Mouse (Mus musculus) hindbrain, embryonic 16.5 days (tissue): Measurements from ENCODE around the gene Rap1gap2. TPM values are rescaled to one million over a fixed set of nuclear protein-coding genes. Genes with fewer than 3 reads are reported as not detected.

ENCODE experiments used
- ATAC-seq: fragments of 200-750 bp; cut with Nextera tagmentation; 2 replicates; pipeline ENCODE4 v1.8.0; 2017; ENCODE audit warnings: moderate TSS enrichment, moderate library complexity
- H3K27ac ChIP-seq: fragments of 300-500 bp; sonication (generic); 2 replicates; pipeline ENCODE4 v1.5.1; 2014; ENCODE audit warnings: low read depth, mild to moderate bottlenecking, control low read depth, low read length, moderate library complexity
- H3K27me3 ChIP-seq: fragments of 300-500 bp; sonication (generic); replicated peaks from 2 replicates; pipeline ENCODE4 v1.6.1; 2014; ENCODE audit warnings: low read length; ENCODE audit not compliant: control insufficient read depth, insufficient read depth
- H3K36me3 ChIP-seq: fragments of 300-500 bp; sonication (generic); 2 replicates; pipeline ENCODE4 v1.6.1; 2014; ENCODE audit warnings: mild to moderate bottlenecking, low read length, moderate library complexity, mixed read lengths; ENCODE audit not compliant: control insufficient read depth, insufficient read depth
- H3K4me1 ChIP-seq: fragments of 300-500 bp; sonication (generic); 2 replicates; pipeline ENCODE4 v1.6.1; 2014; ENCODE audit warnings: low read depth, low read length; ENCODE audit not compliant: control insufficient read depth, insufficient read depth
- H3K4me2 ChIP-seq: fragments of 300-500 bp; sonication (generic); 2 replicates; pipeline ENCODE4 v1.6.1; 2014; ENCODE audit warnings: mild to moderate bottlenecking, low read length, control low read depth, moderate library complexity
- H3K4me3 ChIP-seq: fragments of 300-500 bp; sonication (generic); 2 replicates; pipeline ENCODE4 v1.5.1; 2014; ENCODE audit warnings: mild to moderate bottlenecking, low read length, control low read depth, moderate library complexity
- H3K9ac ChIP-seq: fragments of 300-500 bp; sonication (generic); 2 replicates; pipeline ENCODE4 v1.6.1; 2014; ENCODE audit warnings: low read depth, mild to moderate bottlenecking, control low read depth, low read length, moderate library complexity
- H3K9me3 ChIP-seq: fragments of 300-500 bp; sonication (generic); 2 replicates; pipeline ENCODE4 v1.6.1; 2014; ENCODE audit warnings: mild to moderate bottlenecking, low read length, moderate library complexity; ENCODE audit not compliant: control insufficient read depth
- WGBS: fragments of 180-500 bp; shearing (Covaris S2); extraction: QIAGEN DNeasy Blood & Tissue Kit; methylation state at CpG from one replicate; pipeline ENCODE4 v1.1.7; 2014; 5-methylcytosine and 5-hydroxymethylcytosine counted together
- polyA plus RNA-seq: library from polyadenylated mRNA; unstranded; fragments of >200 nt; fragmentation: Nextera tagmentation; extraction: Ambion mirVana; gene quantifications from 2 replicates; pipeline ENCODE4 v1.2.1, GENCODE M21; 2015

The Rap1gap2 gene
- polyA plus RNA-seq, 1 experiment from 2014 or later: 13.7 TPM

DNA sequence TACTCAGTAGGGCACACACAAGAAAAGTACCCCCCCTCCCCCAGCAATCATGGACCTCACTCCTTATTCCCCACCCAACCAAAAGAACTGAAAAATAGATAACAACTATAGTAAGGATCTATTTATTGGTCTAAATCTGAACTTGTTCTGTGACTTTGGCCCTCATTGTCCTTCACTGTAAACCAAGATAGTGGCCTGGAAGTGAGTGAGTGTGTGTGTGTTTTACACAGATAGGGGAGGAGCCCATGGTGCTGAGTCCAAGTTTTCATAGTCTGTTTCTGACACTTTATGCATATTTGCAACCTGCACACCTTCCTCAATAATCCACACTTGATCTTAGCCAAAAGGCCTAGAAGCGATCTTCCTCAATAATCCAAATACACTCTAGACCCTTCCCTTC lies 38.0 kb upstream of the Rap1gap2 start:
- Histone ChIP-seq H3K4me2 (peak overlapping the region; percentile 91), H3K9ac (peak overlapping the region; percentile 84), H3K4me1 (peaks cover 37% of the 10 kb centered on the region), H3K9me3 (no peaks in the 10 kb centered on the region), H3K27me3 (no peaks in the 10 kb centered on the region), H3K4me3 (peak overlapping the region; percentile 75), H3K27ac (peak overlapping the region; percentile 66), H3K36me3 (no peaks in the 10 kb centered on the region)
- peak; percentile 28; the same call in 1 of the 2 replicates for ATAC-seq
- WGBS: 4% methylated on average over 1 of the region's 1 CpGs

DNA sequence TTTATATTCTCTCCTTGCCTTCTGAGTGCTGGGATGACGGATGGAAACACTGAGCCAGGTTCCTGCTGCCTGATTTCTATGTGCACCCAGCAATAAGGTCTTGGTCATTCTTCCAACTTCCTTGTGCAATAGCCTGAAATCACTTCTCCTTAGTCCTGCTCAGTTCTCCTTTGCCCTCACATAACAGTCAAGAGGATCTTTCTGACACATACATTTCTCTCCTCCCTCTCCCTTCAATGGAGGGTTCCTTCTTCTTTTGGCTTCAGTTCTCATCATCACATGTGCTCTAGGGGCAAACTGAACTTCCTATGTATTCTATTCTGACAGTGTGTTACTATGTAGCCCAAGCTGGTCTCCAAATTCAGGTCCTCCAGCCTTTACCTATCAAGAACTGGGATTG lies 37.3 kb upstream of the Rap1gap2 start:
- Histone ChIP-seq H3K36me3 (no peaks in the 10 kb centered on the region), H3K4me3 (no peak overlapping the region), H3K4me1 (peaks cover 32% of the 10 kb centered on the region), H3K27me3 (no peaks in the 10 kb centered on the region), H3K4me2 (no peak overlapping the region), H3K9me3 (no peaks in the 10 kb centered on the region), H3K27ac (no peak overlapping the region), H3K9ac (no peak overlapping the region)
- ATAC-seq: no peak
- whole genome bisulfite sequencing: 100% methylated on average over 1 of the region's 1 CpGs

DNA sequence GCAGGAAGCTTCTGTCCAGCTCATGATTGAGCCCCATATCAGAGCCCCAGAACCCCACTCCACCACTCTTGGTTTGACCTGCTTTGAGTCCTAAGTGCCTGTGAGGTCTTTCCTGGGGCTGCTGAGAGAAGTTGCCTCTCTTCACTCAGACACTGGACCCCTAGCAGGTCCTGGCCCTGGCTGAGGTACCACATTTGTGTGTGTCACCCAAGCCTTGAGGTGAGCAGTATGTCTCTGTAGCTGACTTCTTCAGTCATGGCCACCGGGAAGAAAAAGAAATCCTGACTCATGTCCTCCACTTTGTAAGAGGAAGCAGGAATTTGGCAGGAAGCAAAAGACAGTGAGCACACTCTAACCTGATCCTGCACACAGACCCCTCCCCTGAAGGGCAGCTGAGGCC lies 28.9 kb upstream of the Rap1gap2 start:
- WGBS: 78% methylated on average over 1 of the region's 1 CpGs
- ATAC-seq: no peak
- H3K9me3 ChIP-seq: no peaks in the 10 kb centered on the region
- no peak overlapping the region for H3K4me2 ChIP-seq
- no peak overlapping the region for H3K9ac ChIP-seq
- no peak overlapping the region for H3K4me3 ChIP-seq
- no peaks in the 10 kb centered on the region for H3K36me3 ChIP-seq
- H3K27ac ChIP-seq: no peak overlapping the region
- peaks cover 8% of the 10 kb centered on the region for H3K4me1 ChIP-seq
- H3K27me3 ChIP-seq: no peaks in the 10 kb centered on the region

DNA sequence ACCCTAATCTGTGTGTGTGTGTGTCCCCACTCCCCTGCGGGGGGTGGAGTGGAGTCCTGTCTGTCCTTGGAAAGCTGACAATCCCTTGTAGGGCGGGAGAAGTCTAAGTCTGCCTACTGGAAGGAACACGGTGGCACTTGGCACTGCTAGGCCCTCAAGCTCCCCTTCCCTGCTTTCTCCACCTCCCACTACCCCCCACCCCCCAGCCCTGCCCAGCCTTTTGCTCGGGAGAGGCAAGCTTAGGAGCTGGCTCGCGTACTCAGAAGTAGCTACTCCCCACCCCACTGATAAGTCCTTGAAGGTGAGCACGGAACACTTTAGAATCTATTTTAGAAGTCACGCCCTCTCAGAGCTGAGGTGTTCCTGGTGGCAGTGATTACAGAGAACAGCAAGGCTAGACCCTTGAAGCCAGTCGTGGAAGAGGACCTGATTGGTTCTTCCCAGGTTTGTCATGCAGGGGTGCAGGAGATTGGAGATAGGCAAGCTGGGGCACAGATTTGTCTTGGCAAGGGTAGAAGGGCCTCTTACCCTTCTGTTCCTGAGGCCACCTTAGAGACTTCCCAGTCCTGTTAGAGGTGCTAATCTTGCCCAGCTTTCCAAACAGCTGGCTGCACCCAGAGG lies 28.2 kb upstream of the Rap1gap2 start:
- Histone ChIP-seq H3K27ac (peak overlapping the region; percentile 96), H3K9ac (peak overlapping the region; percentile 72), H3K4me2 (peak overlapping the region; percentile 74), H3K4me3 (peak overlapping the region; percentile 47), H3K4me1 (peaks cover 8% of the 10 kb centered on the region), H3K36me3 (no peaks in the 10 kb centered on the region), H3K27me3 (no peaks in the 10 kb centered on the region), H3K9me3 (no peaks in the 10 kb centered on the region)
- 14% methylated on average over 9 of the region's 9 CpGs for WGBS
- peak; percentile 64 for ATAC-seq

DNA sequence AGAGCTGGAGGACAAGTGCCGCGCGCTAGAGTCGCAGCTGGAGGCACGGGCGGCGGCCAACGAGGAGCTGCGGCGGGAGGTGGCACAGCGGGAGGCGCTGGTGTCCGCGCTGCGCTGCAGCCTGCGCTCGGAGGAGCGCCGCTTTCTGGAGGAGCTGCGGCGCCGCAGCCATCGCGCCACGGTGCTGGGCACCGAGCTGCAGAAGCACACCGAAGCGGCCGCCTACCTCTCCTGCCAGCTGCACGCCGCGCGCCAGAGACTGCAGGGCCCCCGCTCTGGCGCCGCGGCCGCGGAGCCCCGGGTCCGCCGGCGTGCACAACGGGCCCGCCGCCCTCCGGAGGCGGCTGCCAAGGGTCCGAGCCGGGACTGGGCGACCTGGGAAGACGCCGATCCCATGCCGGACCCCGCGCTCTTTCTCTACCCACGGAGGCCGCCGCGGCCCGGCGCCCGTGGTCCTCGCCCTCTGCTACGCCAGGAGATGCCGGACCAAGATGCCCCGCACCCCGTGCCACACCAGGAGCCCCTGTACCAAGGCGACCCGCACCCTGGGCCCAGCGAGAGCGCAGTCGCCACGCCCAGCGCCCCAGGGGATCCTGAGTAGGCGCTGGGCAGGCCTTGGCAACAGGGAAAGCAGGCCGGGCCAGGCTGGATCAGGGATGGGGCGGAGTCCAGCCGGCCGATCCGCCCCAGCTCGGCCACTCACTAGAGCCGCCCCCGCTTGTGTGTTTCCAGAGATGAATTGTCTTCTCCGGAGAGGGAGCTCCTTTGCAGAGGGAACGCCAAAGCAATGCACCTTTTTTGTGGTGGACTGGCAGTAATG lies 27.5 kb upstream of the Rap1gap2 start:
- peak; percentile 87 for ATAC-seq
- H3K27ac ChIP-seq: peak overlapping the region; percentile 96
- peak overlapping the region; percentile 47 for H3K4me3 ChIP-seq
- no peaks in the 10 kb centered on the region for H3K27me3 ChIP-seq
- peaks cover 8% of the 10 kb centered on the region for H3K4me1 ChIP-seq
- H3K9me3 ChIP-seq: no peaks in the 10 kb centered on the region
- peak overlapping the region; percentile 72 for H3K9ac ChIP-seq
- H3K4me2 ChIP-seq: peak overlapping the region; percentile 74
- WGBS: under 1% methylated on average over 82 of the region's 86 CpGs
- no peaks in the 10 kb centered on the region for H3K36me3 ChIP-seq

DNA sequence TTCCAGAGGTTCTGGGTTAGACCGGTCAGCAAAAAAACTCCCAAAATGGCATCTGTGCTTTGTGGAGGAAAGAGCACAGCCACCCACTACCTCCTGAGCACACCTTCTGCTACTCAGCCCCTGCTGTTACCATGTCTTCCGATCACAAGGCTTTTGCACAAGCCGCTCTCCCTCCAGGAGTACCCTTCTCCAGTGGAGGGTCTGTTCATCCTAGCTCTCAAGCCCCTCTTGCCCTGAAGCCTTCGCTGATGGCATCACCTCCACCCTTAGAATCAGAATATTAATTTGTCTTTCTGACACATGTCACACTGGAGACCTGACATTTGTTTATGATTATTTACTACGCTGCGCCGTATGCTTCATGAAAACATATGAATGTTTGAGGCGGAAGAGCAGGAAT lies 26.8 kb upstream of the Rap1gap2 start:
- WGBS: 12% methylated on average over 8 of the region's 8 CpGs
- peak overlapping the region; percentile 74 for H3K4me2 ChIP-seq
- no peak for ATAC-seq
- H3K27ac ChIP-seq: peak overlapping the region; percentile 96
- peak overlapping the region; percentile 47 for H3K4me3 ChIP-seq
- H3K36me3 ChIP-seq: no peaks in the 10 kb centered on the region
- H3K4me1 ChIP-seq: peaks cover 8% of the 10 kb centered on the region
- peak overlapping the region; percentile 72 for H3K9ac ChIP-seq
- H3K27me3 ChIP-seq: no peaks in the 10 kb centered on the region
- H3K9me3 ChIP-seq: no peaks in the 10 kb centered on the region

DNA sequence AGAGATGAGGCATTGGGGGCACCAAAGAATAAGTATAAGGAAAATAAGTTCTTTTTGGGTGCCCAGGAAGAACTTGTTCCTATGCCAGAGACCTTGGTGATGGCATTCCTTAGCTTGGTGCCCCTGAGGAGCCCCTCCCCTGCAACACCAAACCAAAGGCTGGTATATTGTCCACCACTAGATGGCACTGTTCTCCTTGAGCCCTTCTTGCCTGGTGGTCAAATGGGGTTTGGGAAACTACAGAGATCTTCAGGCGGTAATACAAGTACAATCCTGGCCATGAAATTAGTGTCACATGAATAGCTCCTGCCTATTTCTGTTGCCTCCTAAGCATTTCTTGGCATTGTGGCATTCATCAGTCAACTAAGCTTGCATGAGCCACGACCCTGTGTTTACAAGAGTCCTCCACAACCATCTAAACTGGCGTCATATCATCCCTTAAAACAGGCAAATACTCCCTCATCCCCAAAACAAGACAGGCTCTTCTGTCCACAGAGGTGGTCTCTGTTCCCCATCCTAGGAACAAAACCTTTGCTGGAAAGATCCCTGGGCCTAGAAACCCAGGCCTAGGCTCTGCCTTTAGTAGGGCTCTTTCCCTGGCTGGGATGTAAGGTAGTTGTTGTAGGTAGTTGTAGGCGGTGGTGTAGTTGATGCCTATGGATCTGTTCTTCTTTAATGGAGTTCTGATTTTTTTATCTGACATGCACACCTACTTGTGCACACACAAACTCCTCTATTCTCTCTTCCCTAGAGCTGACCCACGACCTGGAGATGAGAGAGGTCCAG lies 24.0 kb upstream of the Rap1gap2 start:
- no peak for ATAC-seq
- 68% methylated on average over 5 of the region's 5 CpGs for WGBS
- H3K27ac ChIP-seq: no peak overlapping the region

DNA sequence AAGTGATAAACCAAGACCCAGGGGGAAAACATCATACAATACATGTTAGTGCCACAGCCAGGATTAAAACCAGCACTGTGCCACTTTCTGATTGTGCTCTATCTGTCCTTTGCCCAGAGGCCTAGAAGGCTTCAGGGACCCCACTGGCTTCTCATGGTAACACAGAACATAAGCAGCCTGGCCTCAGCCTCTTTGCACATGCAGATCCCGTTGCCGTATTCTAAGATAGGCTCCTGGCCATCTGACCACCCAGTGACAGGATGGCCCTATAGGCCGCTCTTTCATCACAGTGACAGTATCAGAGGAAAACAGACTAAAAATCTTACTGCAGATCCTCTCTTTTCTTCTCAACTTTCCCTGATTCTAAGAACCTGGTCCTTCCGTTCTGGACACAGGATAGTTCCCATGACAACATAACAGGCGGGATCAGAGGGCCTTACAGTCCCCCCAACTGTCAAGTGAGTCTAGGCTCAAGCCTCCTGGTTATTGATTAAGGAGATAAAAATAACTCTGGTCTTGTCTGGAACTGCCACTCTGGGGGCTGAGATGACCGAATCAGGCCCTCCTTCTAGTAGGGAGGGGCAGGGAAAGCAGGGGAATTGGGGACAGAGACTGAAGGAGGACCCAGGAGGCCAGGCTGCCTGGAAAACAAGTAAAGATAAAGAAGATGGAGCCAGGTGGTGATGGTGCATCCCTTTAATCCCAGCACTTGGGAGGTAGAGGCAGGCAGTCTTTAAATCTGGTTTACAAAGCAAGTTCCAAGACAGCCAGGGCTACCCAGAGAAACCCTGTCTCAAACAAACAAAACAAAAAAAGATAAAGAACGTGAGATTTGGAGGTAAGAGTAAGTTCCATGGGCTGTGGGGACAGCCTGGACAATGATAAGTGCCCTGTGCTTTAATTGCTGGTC lies 21.4 kb upstream of the Rap1gap2 start:
- no peak for ATAC-seq
- no peak overlapping the region for H3K9ac ChIP-seq
- 73% methylated on average over 7 of the region's 7 CpGs for WGBS

More for the DNA sequence above, 24.0 kb upstream of the Rap1gap2 start:
- Histone ChIP-seq H3K36me3 (peaks cover 5% of the 10 kb centered on the region; the same call in 1 of the 2 replicates), H3K4me3 (no peak overlapping the region), H3K27me3 (no peaks in the 10 kb centered on the region), H3K9ac (no peak overlapping the region), H3K9me3 (no peaks in the 10 kb centered on the region), H3K4me2 (no peak overlapping the region), H3K4me1 (peaks cover 8% of the 10 kb centered on the region)

More for the DNA sequence above, 21.4 kb upstream of the Rap1gap2 start:
- Histone ChIP-seq H3K4me1 (peaks cover 1% of the 10 kb centered on the region), H3K27me3 (no peaks in the 10 kb centered on the region), H3K36me3 (peaks cover 7% of the 10 kb centered on the region; the same call in 1 of the 2 replicates), H3K27ac (no peak overlapping the region), H3K4me2 (no peak overlapping the region), H3K4me3 (no peak overlapping the region), H3K9me3 (no peaks in the 10 kb centered on the region)
